Mouse (Mus musculus): Measurements from ENCODE around the gene Ank3. TPM values are rescaled to one million over a fixed set of nuclear protein-coding genes. Genes with fewer than 3 reads are reported as not detected.

Gene Ank3
- total and polyA plus RNA-seq, 3 experiments: 3.2 to 6.7 TPM; not detected in 1

- DNase-seq (ENCODE audit: low read depth, low spot score): no peak
- Histone ChIP-seq H3K9me3 (replicated peaks; ENCODE audit: insufficient read depth, low read length) (no peaks in the 10 kb centered on the region), H3K27me3 (ENCODE audit: control insufficient read depth in 1 of 2, insufficient read depth in 2 of 2, low read length in 2 of 2) (no peaks in the 10 kb centered on the region), H3K27ac (ENCODE audit: control insufficient read depth, low read depth, low read length) (no peak overlapping the region), H3K9ac (ENCODE audit: control insufficient read depth, low read depth, low read length, poor library complexity, severe bottlenecking) (no peak overlapping the region), H3K79me2 (ENCODE audit: control insufficient read depth, insufficient read depth, low read length, poor library complexity) (no peaks in the 10 kb centered on the region), H3K36me3 (ENCODE audit: control insufficient read depth in 1 of 2, insufficient read depth in 2 of 2, low read length in 2 of 2) (no peaks in the 10 kb centered on the region), H3K4me3 (ENCODE audit: control insufficient read depth in 1 of 2, insufficient read depth in 1 of 2, low read depth in 2 of 2, low read length in 2 of 2) (no peak overlapping the region), H3K4me1 (ENCODE audit: control insufficient read depth in 1 of 2, insufficient read depth in 2 of 2, low read length in 2 of 2) (no peaks in the 10 kb centered on the region)
- TF ChIP-seq MEF2A (IDR thresholded peaks at IDR 0.05; ENCODE audit: extremely low read depth, insufficient replicate concordance, low read depth, low read length, poor library complexity, severe bottlenecking): no peak
- no peak for TF ChIP-seq SIN3A (IDR thresholded peaks at IDR 0.05; ENCODE audit: low read length)
- no peak for TF ChIP-seq USF1 (IDR thresholded peaks at IDR 0.05; ENCODE audit: low read depth, low read length)
- no peak for TF ChIP-seq TCF12 (IDR thresholded peaks at IDR 0.05; ENCODE audit: low read depth, low read length)
- no peak for TF ChIP-seq NELFE (IDR thresholded peaks at IDR 0.05; ENCODE audit: low read depth, low read length)
- TF ChIP-seq ETS1 (IDR thresholded peaks at IDR 0.05; ENCODE audit: low read depth, low read length): no peak
- no peak for TF ChIP-seq MYB (IDR thresholded peaks at IDR 0.05; ENCODE audit: low read depth, low read length)
- no peak for TF ChIP-seq POLR2AphosphoS2 (IDR thresholded peaks at IDR 0.05; ENCODE audit: low read length)
- TF ChIP-seq JUND (IDR thresholded peaks at IDR 0.05; ENCODE audit: low read depth, low read length): no peak
- no peak for TF ChIP-seq MAZ (IDR thresholded peaks at IDR 0.05; ENCODE audit: low read depth, low read length)
- TF ChIP-seq BHLHE40 (IDR thresholded peaks at IDR 0.05; ENCODE audit: borderline replicate concordance, low read depth, low read length): no peak
- TF ChIP-seq HCFC1 (IDR thresholded peaks at IDR 0.05; ENCODE audit: low read depth, low read length): no peak
Measured at GRCm38 (mm10) chr10:69562931-69563330, 164.4 kb downstream of the Ank3 start.

- no peak for DNase-seq (ENCODE audit: low read depth, low spot score)
Measured at GRCm38 (mm10) chr10:69565052-69565451, 166.5 kb downstream of the Ank3 start.

GRCm38 (mm10) chr10:69568976-69569375, 170.4 kb downstream of the Ank3 start:
- Histone ChIP-seq H3K27me3 (ENCODE audit: control insufficient read depth in 1 of 2, insufficient read depth in 2 of 2, low read length in 2 of 2) (no peaks in the 10 kb centered on the region), H3K27ac (ENCODE audit: control insufficient read depth, low read depth, low read length) (no peak overlapping the region), H3K79me2 (ENCODE audit: control insufficient read depth, insufficient read depth, low read length, poor library complexity) (no peaks in the 10 kb centered on the region), H3K9ac (ENCODE audit: control insufficient read depth, low read depth, low read length, poor library complexity, severe bottlenecking) (no peak overlapping the region), H3K4me1 (ENCODE audit: control insufficient read depth in 1 of 2, insufficient read depth in 2 of 2, low read length in 2 of 2) (no peaks in the 10 kb centered on the region), H3K9me3 (replicated peaks; ENCODE audit: insufficient read depth, low read length) (no peaks in the 10 kb centered on the region), H3K4me3 (ENCODE audit: control insufficient read depth in 1 of 2, insufficient read depth in 1 of 2, low read depth in 2 of 2, low read length in 2 of 2) (no peak overlapping the region), H3K36me3 (ENCODE audit: control insufficient read depth in 1 of 2, insufficient read depth in 2 of 2, low read length in 2 of 2) (no peaks in the 10 kb centered on the region)
- no peak for DNase-seq (ENCODE audit: low read depth, low spot score)
- no peak for TF ChIP-seq ZMIZ1 (IDR thresholded peaks at IDR 0.05; ENCODE audit: low read depth, low read length)
- TF ChIP-seq ZKSCAN1 (IDR thresholded peaks at IDR 0.05; ENCODE audit: low read depth, low read length): no peak
- TF ChIP-seq EP300 (IDR thresholded peaks at IDR 0.05; ENCODE audit: low read depth in 1 of 2, low read length in 2 of 2): no peak
- no peak for TF ChIP-seq TAL1 (IDR thresholded peaks at IDR 0.05; ENCODE audit: low read length)
- no peak for TF ChIP-seq MAZ (IDR thresholded peaks at IDR 0.05; ENCODE audit: low read depth, low read length)
- TF ChIP-seq CHD1 (IDR thresholded peaks at IDR 0.05; ENCODE audit: low read depth, low read length): no peak
- no peak for TF ChIP-seq MYC (IDR thresholded peaks at IDR 0.05; ENCODE audit: low read depth, low read length)
- TF ChIP-seq POLR2A (IDR thresholded peaks at IDR 0.05; ENCODE audit: control insufficient read depth in 1 of 2, insufficient read depth in 1 of 2, low read depth in 1 of 2, low read length in 2 of 2, poor library complexity in 1 of 2): no peak
- TF ChIP-seq NRF1 (IDR thresholded peaks at IDR 0.05; ENCODE audit: insufficient read depth, low read depth, low read length, poor library complexity, severe bottlenecking): no peak
- TF ChIP-seq JUND (IDR thresholded peaks at IDR 0.05; ENCODE audit: low read depth, low read length): no peak

More at GRCm38 (mm10) chr10:69565052-69565451, 166.5 kb downstream of the Ank3 start:
- Histone ChIP-seq H3K79me2 (ENCODE audit: control insufficient read depth, insufficient read depth, low read length, poor library complexity) (no peaks in the 10 kb centered on the region), H3K9me3 (replicated peaks; ENCODE audit: insufficient read depth, low read length) (no peaks in the 10 kb centered on the region), H3K4me1 (ENCODE audit: control insufficient read depth in 1 of 2, insufficient read depth in 2 of 2, low read length in 2 of 2) (no peaks in the 10 kb centered on the region), H3K4me3 (ENCODE audit: control insufficient read depth in 1 of 2, insufficient read depth in 1 of 2, low read depth in 2 of 2, low read length in 2 of 2) (no peak overlapping the region), H3K27me3 (ENCODE audit: control insufficient read depth in 1 of 2, insufficient read depth in 2 of 2, low read length in 2 of 2) (no peaks in the 10 kb centered on the region), H3K27ac (ENCODE audit: control insufficient read depth, low read depth, low read length) (no peak overlapping the region), H3K9ac (ENCODE audit: control insufficient read depth, low read depth, low read length, poor library complexity, severe bottlenecking) (no peak overlapping the region), H3K36me3 (ENCODE audit: control insufficient read depth in 1 of 2, insufficient read depth in 2 of 2, low read length in 2 of 2) (no peaks in the 10 kb centered on the region)
- TF ChIP-seq CHD2 (IDR thresholded peaks at IDR 0.05; ENCODE audit: low read length) (no peak), SMC3 (IDR thresholded peaks at IDR 0.05; ENCODE audit: low read depth, low read length) (no peak), TAL1 (IDR thresholded peaks at IDR 0.05; ENCODE audit: low read length) (no peak)

All from MEL (cell line).